Mouse (Mus musculus): Measurements from ENCODE around the gene Dhx40.

DNA sequence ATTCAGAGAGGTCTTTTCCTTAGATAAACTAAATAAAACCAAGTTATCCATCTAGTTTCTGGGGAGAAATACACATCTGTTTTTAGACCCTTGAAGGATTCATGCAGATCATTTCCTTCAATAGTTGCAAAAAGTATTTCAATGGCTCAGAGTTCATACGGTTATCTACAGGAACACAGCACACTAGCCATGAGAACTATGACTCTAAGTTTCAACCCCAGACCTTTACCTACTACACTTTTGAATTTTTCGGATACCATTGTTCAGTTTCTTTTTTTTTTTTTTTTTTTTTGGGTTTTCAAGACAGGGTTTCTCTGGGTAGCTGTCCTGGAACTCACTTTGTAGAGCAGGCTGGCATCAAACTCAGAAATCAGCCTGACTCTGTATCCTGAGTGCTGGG is 68.1 kb downstream of the Dhx40 start:
- TF ChIP-seq CTCF (IDR thresholded peaks at IDR 0.05; ENCODE audit: low read depth, low read length) (no peak), GATA1 (IDR thresholded peaks at IDR 0.05; ENCODE audit: borderline replicate concordance, low read length) (no peak), POLR2AphosphoS5 (IDR thresholded peaks at IDR 0.05; ENCODE audit: insufficient replicate concordance, low read depth, low read length) (no peak)

Data from G1E (cell line).